Mouse (Mus musculus) neural tube, embryonic 11.5 days (tissue): ENCODE measurements at regions not wholly inside any gene's neighbourhood (a gene's known extent, or its start where the extent isn't known, plus 50 kb on each side); places are given as distances from the start of the nearest gene placed in this dataset.

Source experiments
- ATAC-seq: fragments of 200-750 bp; cut with Nextera tagmentation; 2 replicates; pipeline ENCODE4 v1.8.0; 2017; ENCODE audit warnings: moderate number of reproducible peaks, mild to moderate bottlenecking, moderate TSS enrichment, moderate library complexity; ENCODE audit not compliant: insufficient read depth, low FRiP score, low TSS enrichment
- DNase-seq: peaks from one replicate; pipeline ENCODE4 v3.0.0-alpha.2; 2015; ENCODE audit warnings: low spot score
- H3K27ac ChIP-seq: fragments of 300-500 bp; sonication (generic); 2 replicates; pipeline ENCODE4 v1.5.1; 2014; ENCODE audit warnings: low read depth, mild to moderate bottlenecking, low read length
- H3K27me3 ChIP-seq: fragments of 300-500 bp; sonication (generic); 2 replicates; pipeline ENCODE4 v1.6.1; 2014; ENCODE audit warnings: mild to moderate bottlenecking, low read length, mixed read lengths; ENCODE audit not compliant: control insufficient read depth, insufficient read depth
- H3K36me3 ChIP-seq: fragments of 300-500 bp; sonication (generic); 2 replicates; pipeline ENCODE4 v1.6.1; 2014; ENCODE audit warnings: mild to moderate bottlenecking, low read length, moderate library complexity, mixed read lengths; ENCODE audit not compliant: control insufficient read depth, insufficient read depth
- H3K4me1 ChIP-seq: fragments of 300-500 bp; sonication (generic); 2 replicates; pipeline ENCODE4 v1.6.1; 2014; ENCODE audit warnings: low read length, mixed read lengths; ENCODE audit not compliant: control insufficient read depth, insufficient read depth
- H3K4me2 ChIP-seq: fragments of 300-500 bp; sonication (generic); 2 replicates; pipeline ENCODE4 v1.6.1; 2014; ENCODE audit warnings: low read depth, mild to moderate bottlenecking, moderate library complexity
- H3K4me3 ChIP-seq: fragments of 300-500 bp; sonication (generic); 2 replicates; pipeline ENCODE4 v1.5.1; 2014; ENCODE audit warnings: low read depth, low read length
- H3K9ac ChIP-seq: fragments of 300-500 bp; sonication (generic); 2 replicates; pipeline ENCODE4 v1.6.1; 2014; ENCODE audit warnings: mild to moderate bottlenecking, low read length
- H3K9me3 ChIP-seq: fragments of 300-500 bp; sonication (generic); 2 replicates; pipeline ENCODE4 v1.6.1; 2016; ENCODE audit warnings: low read length; ENCODE audit not compliant: control insufficient read depth
- WGBS: fragments of 180-500 bp; shearing (Covaris S2); extraction: QIAGEN DNeasy Blood & Tissue Kit; methylation state at CpG from one replicate; pipeline ENCODE4 v1.1.7; 2014; 5-methylcytosine and 5-hydroxymethylcytosine counted together

DNA sequence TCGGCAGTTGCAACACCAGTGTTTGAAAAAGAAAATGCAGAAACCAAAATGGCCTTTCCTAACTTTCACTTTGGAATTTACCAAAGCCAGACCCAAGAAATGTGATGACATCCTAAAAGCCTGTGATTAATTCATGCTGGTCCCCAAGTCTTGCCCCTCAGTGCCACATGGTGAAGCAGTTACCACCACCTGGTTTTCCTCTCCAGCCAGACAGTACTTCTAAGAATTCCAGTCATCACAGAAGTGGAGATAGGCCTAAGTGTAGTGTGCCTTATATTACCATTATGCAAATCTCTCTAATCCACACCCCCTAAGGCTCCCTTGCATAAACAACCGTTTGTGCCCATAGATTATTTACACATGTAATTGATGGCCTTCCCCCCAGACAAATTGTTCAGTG lies 311.0 kb downstream of the Cxcl12 start:
- no peaks in the 10 kb centered on the region for H3K27me3 ChIP-seq
- WGBS = 35% methylated on average over 2 of the region's 2 CpGs
- no peaks in the 10 kb centered on the region for H3K9me3 ChIP-seq
- ATAC-seq = no peak
- H3K36me3 ChIP-seq = no peaks in the 10 kb centered on the region
- no peak overlapping the region for H3K4me2 ChIP-seq
- H3K9ac ChIP-seq = no peak overlapping the region
- peaks cover 5% of the 10 kb centered on the region; the same call in 1 of the 2 replicates for H3K4me1 ChIP-seq
- DNase-seq = peak; percentile 20
- H3K4me3 ChIP-seq = no peak overlapping the region
- no peak overlapping the region for H3K27ac ChIP-seq

DNA sequence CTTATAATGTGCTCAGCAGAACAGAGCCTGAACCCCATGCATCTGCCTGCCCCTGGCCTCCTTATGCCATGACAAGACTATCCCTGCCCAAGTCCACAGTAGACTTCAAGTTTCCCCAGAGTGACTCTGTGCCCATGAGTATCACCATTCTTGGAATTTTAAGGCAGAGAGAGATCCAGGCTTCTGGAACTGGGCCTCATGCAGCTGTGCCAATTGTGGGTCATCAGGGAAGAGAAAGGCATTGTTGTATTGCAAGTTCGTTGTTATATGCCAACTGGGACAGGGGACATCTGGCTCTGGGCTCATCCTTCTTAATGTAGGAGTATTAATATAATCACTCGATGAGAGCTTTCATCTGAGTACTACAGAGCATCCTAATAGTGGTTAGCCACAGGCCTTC lies 312.1 kb downstream of the Cxcl12 start:
- DNase-seq = no peak
- Histone ChIP-seq H3K4me3 (no peak overlapping the region), H3K27ac (no peak overlapping the region), H3K4me2 (no peak overlapping the region), H3K9me3 (no peaks in the 10 kb centered on the region), H3K36me3 (no peaks in the 10 kb centered on the region), H3K4me1 (peaks cover 5% of the 10 kb centered on the region; the same call in 1 of the 2 replicates), H3K27me3 (no peaks in the 10 kb centered on the region), H3K9ac (no peak overlapping the region)
- WGBS = 81% methylated on average over 2 of the region's 2 CpGs
- no peak for ATAC-seq

- Histone ChIP-seq H3K4me3 (no peak overlapping the region), H3K27me3 (no peaks in the 10 kb centered on the region), H3K4me2 (no peak overlapping the region), H3K4me1 (no peaks in the 10 kb centered on the region), H3K9ac (no peak overlapping the region), H3K9me3 (no peaks in the 10 kb centered on the region), H3K36me3 (no peaks in the 10 kb centered on the region), H3K27ac (no peak overlapping the region)
- 86% methylated on average over 4 of the region's 4 CpGs for WGBS
- ATAC-seq (no peak), DNase-seq (no peak)
Observed at GRCm38 (mm10) chr6:117489161-117489560, 320.8 kb downstream of the Cxcl12 start.

DNA sequence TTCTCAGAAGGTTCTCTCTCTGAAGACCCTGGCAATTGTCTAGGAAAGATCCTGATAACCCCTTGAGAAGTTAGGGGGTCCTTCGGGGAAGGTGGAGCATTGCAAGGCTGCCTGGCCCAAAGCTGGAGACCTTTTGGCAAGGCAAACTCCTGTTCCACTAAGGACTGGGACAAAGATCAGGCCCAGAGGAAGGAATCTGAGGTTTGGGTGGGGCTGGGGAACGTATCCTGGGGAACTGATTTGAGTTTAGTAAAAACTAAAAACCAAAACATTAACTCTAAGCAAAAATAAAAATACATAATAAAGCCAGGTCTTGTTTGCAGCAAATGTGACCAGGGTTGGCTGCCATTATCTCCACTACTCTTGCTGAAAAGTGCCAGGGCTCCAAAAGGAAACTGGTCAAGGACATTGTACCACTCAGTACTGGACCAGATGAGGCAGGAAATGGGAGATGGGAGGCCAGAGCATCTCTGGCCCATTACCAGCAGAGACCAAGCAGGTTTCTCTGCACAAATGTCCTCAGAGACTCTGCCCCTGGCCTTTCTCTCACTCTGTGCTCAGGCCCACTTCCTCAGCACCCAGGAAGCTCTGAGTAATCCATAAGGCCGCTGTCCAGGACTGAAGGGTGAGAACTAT lies 321.5 kb downstream of the Cxcl12 start:
- H3K27me3 ChIP-seq = no peaks in the 10 kb centered on the region
- H3K9ac ChIP-seq = no peak overlapping the region
- no peak overlapping the region for H3K4me2 ChIP-seq
- no peaks in the 10 kb centered on the region for H3K36me3 ChIP-seq
- no peak overlapping the region for H3K4me3 ChIP-seq
- H3K4me1 ChIP-seq = no peaks in the 10 kb centered on the region
- DNase-seq (no peak), ATAC-seq (no peak)
- WGBS = 85% methylated on average over 3 of the region's 3 CpGs
- no peaks in the 10 kb centered on the region for H3K9me3 ChIP-seq
- H3K27ac ChIP-seq = no peak overlapping the region

- Histone ChIP-seq H3K9ac (no peak overlapping the region), H3K9me3 (no peaks in the 10 kb centered on the region), H3K4me2 (no peak overlapping the region), H3K4me3 (no peak overlapping the region), H3K36me3 (no peaks in the 10 kb centered on the region), H3K27me3 (no peaks in the 10 kb centered on the region), H3K4me1 (no peaks in the 10 kb centered on the region), H3K27ac (no peak overlapping the region)
- WGBS = 86% methylated on average over 1 of the region's 1 CpGs
- no peak for ATAC-seq
- no peak for DNase-seq
Observed at GRCm38 (mm10) chr6:117494971-117495370, 326.6 kb downstream of the Cxcl12 start.

DNA sequence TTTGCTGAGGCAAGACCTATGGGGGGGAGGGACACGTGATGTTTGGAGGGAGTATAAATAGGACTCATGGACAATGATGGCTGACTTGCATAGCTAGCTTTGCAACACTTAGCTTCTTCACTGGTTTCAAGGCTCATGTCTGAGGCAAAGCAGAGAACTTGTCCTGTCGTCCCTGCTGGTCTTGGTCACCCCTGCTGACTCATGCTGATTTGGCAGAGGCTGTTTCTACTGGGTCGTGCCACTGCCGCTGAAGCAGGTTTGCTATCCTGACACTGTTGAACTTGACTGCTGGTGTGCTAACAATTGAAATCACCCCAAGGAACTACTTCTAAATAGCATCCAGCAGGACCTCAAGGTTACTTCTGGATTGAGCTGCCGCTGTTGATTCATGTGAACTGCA lies 329.0 kb downstream of the Cxcl12 start:
- Histone ChIP-seq H3K9me3 (no peaks in the 10 kb centered on the region), H3K27me3 (no peaks in the 10 kb centered on the region), H3K36me3 (no peaks in the 10 kb centered on the region), H3K4me2 (no peak overlapping the region), H3K4me3 (no peak overlapping the region), H3K27ac (no peak overlapping the region), H3K4me1 (no peaks in the 10 kb centered on the region), H3K9ac (no peak overlapping the region)
- DNase-seq (no peak), ATAC-seq (no peak)
- 82% methylated on average over 5 of the region's 5 CpGs for WGBS

- H3K9ac ChIP-seq = no peak overlapping the region
- H3K9me3 ChIP-seq = no peaks in the 10 kb centered on the region
- H3K27ac ChIP-seq = no peak overlapping the region
- ATAC-seq (no peak), DNase-seq (no peak)
- no peaks in the 10 kb centered on the region for H3K36me3 ChIP-seq
- H3K4me3 ChIP-seq = no peak overlapping the region
- H3K4me1 ChIP-seq = no peaks in the 10 kb centered on the region
- H3K27me3 ChIP-seq = no peaks in the 10 kb centered on the region
- no peak overlapping the region for H3K4me2 ChIP-seq
- WGBS = 85% methylated on average over 5 of the region's 5 CpGs
Observed at GRCm38 (mm10) chr6:117497904-117498303, 329.6 kb downstream of the Cxcl12 start.

- peaks cover 2% of the 10 kb centered on the region; the same call in 1 of the 2 replicates for H3K4me1 ChIP-seq
- no peak overlapping the region for H3K9ac ChIP-seq
- H3K27ac ChIP-seq = no peak overlapping the region
- 55% methylated on average over 5 of the region's 5 CpGs for WGBS
- no peak overlapping the region for H3K4me3 ChIP-seq
- H3K27me3 ChIP-seq = no peaks in the 10 kb centered on the region
- H3K36me3 ChIP-seq = no peaks in the 10 kb centered on the region
- ATAC-seq (no peak), DNase-seq (no peak)
- no peak overlapping the region for H3K4me2 ChIP-seq
- no peaks in the 10 kb centered on the region for H3K9me3 ChIP-seq
Observed at GRCm38 (mm10) chr6:117502346-117502745, 334.0 kb downstream of the Cxcl12 start.

DNA sequence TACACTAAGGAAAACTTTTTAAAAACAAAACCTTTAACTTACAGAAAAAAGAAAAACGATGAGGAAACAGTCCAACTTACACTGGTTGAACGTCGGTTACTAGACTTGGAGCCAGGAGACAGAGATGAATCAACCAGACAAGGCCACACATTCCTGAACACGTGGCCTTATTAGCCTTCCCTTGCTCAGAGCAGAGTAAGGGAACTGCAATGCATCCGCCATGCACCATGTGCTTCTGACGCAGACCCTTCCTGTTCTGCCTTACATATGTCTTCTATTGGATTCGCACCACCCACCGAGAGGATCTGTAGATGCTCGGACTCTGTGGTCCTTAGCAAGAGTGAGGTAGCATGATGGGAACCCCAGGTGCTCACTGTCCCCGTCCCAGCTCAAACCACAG lies 336.2 kb upstream of the Zfp637 start:
- no peak overlapping the region for H3K4me2 ChIP-seq
- peaks cover 2% of the 10 kb centered on the region; the same call in 1 of the 2 replicates for H3K4me1 ChIP-seq
- H3K4me3 ChIP-seq = no peak overlapping the region
- no peak overlapping the region for H3K9ac ChIP-seq
- no peaks in the 10 kb centered on the region for H3K27me3 ChIP-seq
- DNase-seq (no peak), ATAC-seq (no peak)
- H3K9me3 ChIP-seq = no peaks in the 10 kb centered on the region
- WGBS = 59% methylated on average over 10 of the region's 10 CpGs
- no peak overlapping the region for H3K27ac ChIP-seq
- no peaks in the 10 kb centered on the region for H3K36me3 ChIP-seq
